Mouse (Mus musculus) forebrain, embryonic 10.5 days (tissue): ENCODE results near the gene Uxs1. TPM values are rescaled to one million over a fixed set of nuclear protein-coding genes. Genes with fewer than 3 reads are reported as not detected.

Experiments
- DNase-seq: peaks from one replicate; pipeline ENCODE4 v3.0.0-alpha.2; 2017; ENCODE audit warnings: low spot score; ENCODE audit errors: extremely low spot score
- H3K27ac ChIP-seq: fragments of 300-500 bp; sonication (generic); 2 replicates; pipeline ENCODE4 v1.5.1; 2016; ENCODE audit warnings: mild to moderate bottlenecking
- H3K27me3 ChIP-seq: fragments of 300-500 bp; sonication (generic); 2 replicates; pipeline ENCODE4 v1.6.1; 2016; ENCODE audit warnings: mild to moderate bottlenecking; ENCODE audit not compliant: poor library complexity, severe bottlenecking
- H3K36me3 ChIP-seq: fragments of 300-500 bp; sonication (generic); replicated peaks from 2 replicates; pipeline ENCODE4 v1.6.1; 2016; ENCODE audit warnings: mild to moderate bottlenecking, moderate library complexity
- H3K4me1 ChIP-seq: fragments of 300-500 bp; sonication (generic); 2 replicates; pipeline ENCODE4 v1.6.1; 2016
- H3K4me3 ChIP-seq: fragments of 300-500 bp; sonication (generic); 2 replicates; pipeline ENCODE4 v1.5.1; 2016; ENCODE audit warnings: mild to moderate bottlenecking, moderate library complexity
- H3K9me3 ChIP-seq: fragments of 300-500 bp; sonication (generic); 2 replicates; pipeline ENCODE4 v1.6.1; 2016; ENCODE audit warnings: mild to moderate bottlenecking, moderate library complexity
- WGBS: fragments of 180-500 bp; shearing (Covaris S2); methylation state at CpG from one replicate; pipeline ENCODE4 v1.1.7; 2016; 5-methylcytosine and 5-hydroxymethylcytosine counted together
- polyA plus RNA-seq: library from polyadenylated mRNA; unstranded; fragments of >200 nt; fragmentation: Nextera tagmentation; extraction: Ambion mirVana; gene quantifications from 2 replicates; pipeline ENCODE4 v1.2.1, GENCODE M21; 2016

Gene Uxs1
- polyA plus RNA-seq, 1 experiment from 2014 or later: 21.7 TPM

GRCm38 (mm10) chr1:43823406-43823805, 4.2 kb downstream of the Uxs1 start:
- no peak for DNase-seq
- Histone ChIP-seq H3K4me3 (no peak overlapping the region), H3K4me1 (peaks cover 29% of the 10 kb centered on the region), H3K36me3 (peaks cover 8% of the 10 kb centered on the region), H3K27me3 (no peaks in the 10 kb centered on the region), H3K27ac (no peak overlapping the region), H3K9me3 (no peaks in the 10 kb centered on the region)
- 89% methylated on average over 1 of the region's 1 CpGs for WGBS

- 85% methylated on average over 5 of the region's 5 CpGs for WGBS
- Histone ChIP-seq H3K27ac (no peak overlapping the region), H3K9me3 (no peaks in the 10 kb centered on the region), H3K4me3 (no peak overlapping the region), H3K27me3 (no peaks in the 10 kb centered on the region), H3K4me1 (peaks cover 26% of the 10 kb centered on the region), H3K36me3 (peaks cover 8% of the 10 kb centered on the region)
- no peak for DNase-seq
Observed at GRCm38 (mm10) chr1:43822586-43822985, 5.0 kb downstream of the Uxs1 start.

DNA sequence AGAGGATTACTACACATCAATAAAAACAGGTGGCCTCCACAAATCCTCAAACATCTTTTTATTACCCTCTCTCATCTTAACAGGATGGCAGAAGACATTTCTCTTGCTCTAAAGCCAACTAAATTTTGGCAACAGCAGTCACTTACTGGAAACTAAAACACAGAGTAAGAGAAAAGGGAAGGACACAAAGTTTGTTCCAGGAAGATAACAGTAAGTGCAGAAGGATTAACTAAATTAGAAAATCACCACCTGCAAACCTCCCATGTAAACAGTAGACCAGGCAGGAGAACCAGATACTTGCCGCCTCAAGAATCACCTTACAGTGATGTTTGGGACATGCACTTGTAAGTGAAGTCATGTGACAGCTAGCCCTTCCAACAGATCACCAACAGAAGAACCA, 5.8 kb downstream of the Uxs1 start:
- Histone ChIP-seq H3K27me3 (no peaks in the 10 kb centered on the region), H3K9me3 (no peaks in the 10 kb centered on the region), H3K27ac (no peak overlapping the region), H3K4me1 (peaks cover 25% of the 10 kb centered on the region), H3K36me3 (peaks cover 8% of the 10 kb centered on the region), H3K4me3 (no peak overlapping the region)
- DNase-seq: no peak
- 90% methylated on average over 1 of the region's 1 CpGs for WGBS

- Histone ChIP-seq H3K27me3 (no peaks in the 10 kb centered on the region), H3K4me1 (peaks cover 12% of the 10 kb centered on the region), H3K36me3 (peaks cover 8% of the 10 kb centered on the region), H3K9me3 (no peaks in the 10 kb centered on the region), H3K4me3 (no peak overlapping the region), H3K27ac (no peak overlapping the region)
- no peak for DNase-seq
- WGBS: 70% methylated on average over 1 of the region's 1 CpGs
Observed at GRCm38 (mm10) chr1:43820571-43820970, 7.0 kb downstream of the Uxs1 start.

DNA sequence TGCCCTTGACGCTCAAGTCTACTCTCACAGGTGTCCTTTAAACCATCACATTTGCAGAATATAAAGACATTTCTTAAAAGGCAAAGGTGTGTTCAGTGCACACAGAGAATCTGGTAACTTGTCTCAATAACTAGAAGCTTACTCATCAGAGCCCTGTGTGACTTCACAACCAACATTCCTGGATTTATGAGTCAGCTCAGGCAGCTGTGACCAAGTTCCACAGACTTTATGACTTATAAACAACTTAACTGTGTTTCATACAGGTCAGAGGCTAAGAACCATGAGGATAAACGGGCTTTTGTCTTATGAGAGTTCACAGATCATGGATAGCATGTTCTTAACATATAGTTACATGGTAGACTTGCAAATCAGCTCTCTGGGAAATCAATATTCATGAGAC, 8.5 kb downstream of the Uxs1 start:
- H3K27me3 ChIP-seq: no peaks in the 10 kb centered on the region
- 91% methylated on average over 2 of the region's 2 CpGs for WGBS
- peaks cover 5% of the 10 kb centered on the region for H3K36me3 ChIP-seq
- H3K9me3 ChIP-seq: no peaks in the 10 kb centered on the region
- no peak overlapping the region for H3K4me3 ChIP-seq
- DNase-seq: no peak
- no peak overlapping the region for H3K27ac ChIP-seq
- H3K4me1 ChIP-seq: peaks cover 7% of the 10 kb centered on the region; the same call in 1 of the 2 replicates

GRCm38 (mm10) chr1:43818356-43818755, 9.2 kb downstream of the Uxs1 start:
- no peak overlapping the region for H3K4me3 ChIP-seq
- peaks cover 7% of the 10 kb centered on the region; the same call in 1 of the 2 replicates for H3K4me1 ChIP-seq
- 90% methylated on average over 4 of the region's 4 CpGs for WGBS
- H3K27ac ChIP-seq: no peak overlapping the region
- no peaks in the 10 kb centered on the region for H3K27me3 ChIP-seq
- no peaks in the 10 kb centered on the region for H3K9me3 ChIP-seq
- H3K36me3 ChIP-seq: peaks cover 5% of the 10 kb centered on the region
- DNase-seq: no peak

- WGBS: 98% methylated on average over 1 of the region's 1 CpGs
- no peak overlapping the region for H3K4me3 ChIP-seq
Observed at GRCm38 (mm10) chr1:43811764-43812163, 15.8 kb downstream of the Uxs1 start.

DNA sequence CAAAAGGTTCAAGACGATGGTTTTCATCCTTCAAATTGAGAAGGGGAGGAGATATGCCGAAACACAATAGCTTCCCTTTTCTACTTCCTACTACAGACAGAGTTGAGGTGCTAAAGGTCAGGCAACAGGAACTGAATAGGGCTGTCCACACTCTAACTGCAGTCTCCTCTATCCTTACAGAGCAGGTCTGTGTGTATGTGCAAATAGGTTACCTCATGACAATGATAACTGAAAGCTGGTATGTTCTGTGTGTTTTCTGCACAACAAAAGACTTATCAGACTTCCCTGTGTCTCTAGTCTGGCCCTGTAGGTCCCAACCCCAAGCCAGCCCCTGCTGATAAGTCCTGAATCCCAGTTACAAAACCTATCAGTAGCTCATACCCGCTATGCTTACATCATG, 16.5 kb downstream of the Uxs1 start:
- peaks cover 5% of the 10 kb centered on the region; the same call in 1 of the 2 replicates for H3K9me3 ChIP-seq
- DNase-seq: no peak
- H3K4me1 ChIP-seq: no peaks in the 10 kb centered on the region
- H3K27me3 ChIP-seq: no peaks in the 10 kb centered on the region
- WGBS: 89% methylated on average over 3 of the region's 3 CpGs
- H3K27ac ChIP-seq: no peak overlapping the region
- H3K36me3 ChIP-seq: peaks cover 26% of the 10 kb centered on the region
- H3K4me3 ChIP-seq: no peak overlapping the region

More at GRCm38 (mm10) chr1:43811764-43812163, 15.8 kb downstream of the Uxs1 start:
- no peak for DNase-seq
- no peak overlapping the region for H3K27ac ChIP-seq
- no peaks in the 10 kb centered on the region for H3K4me1 ChIP-seq
- peaks cover 5% of the 10 kb centered on the region; the same call in 1 of the 2 replicates for H3K9me3 ChIP-seq
- peaks cover 26% of the 10 kb centered on the region for H3K36me3 ChIP-seq
- H3K27me3 ChIP-seq: no peaks in the 10 kb centered on the region

- DNase-seq: no peak
- Histone ChIP-seq H3K4me1 (no peaks in the 10 kb centered on the region), H3K36me3 (peaks cover 26% of the 10 kb centered on the region), H3K27me3 (no peaks in the 10 kb centered on the region), H3K9me3 (peaks cover 5% of the 10 kb centered on the region; the same call in 1 of the 2 replicates), H3K27ac (no peak overlapping the region), H3K4me3 (no peak overlapping the region)
- 90% methylated on average over 2 of the region's 2 CpGs for WGBS
Observed at GRCm38 (mm10) chr1:43809351-43809750, 18.2 kb downstream of the Uxs1 start.

DNA sequence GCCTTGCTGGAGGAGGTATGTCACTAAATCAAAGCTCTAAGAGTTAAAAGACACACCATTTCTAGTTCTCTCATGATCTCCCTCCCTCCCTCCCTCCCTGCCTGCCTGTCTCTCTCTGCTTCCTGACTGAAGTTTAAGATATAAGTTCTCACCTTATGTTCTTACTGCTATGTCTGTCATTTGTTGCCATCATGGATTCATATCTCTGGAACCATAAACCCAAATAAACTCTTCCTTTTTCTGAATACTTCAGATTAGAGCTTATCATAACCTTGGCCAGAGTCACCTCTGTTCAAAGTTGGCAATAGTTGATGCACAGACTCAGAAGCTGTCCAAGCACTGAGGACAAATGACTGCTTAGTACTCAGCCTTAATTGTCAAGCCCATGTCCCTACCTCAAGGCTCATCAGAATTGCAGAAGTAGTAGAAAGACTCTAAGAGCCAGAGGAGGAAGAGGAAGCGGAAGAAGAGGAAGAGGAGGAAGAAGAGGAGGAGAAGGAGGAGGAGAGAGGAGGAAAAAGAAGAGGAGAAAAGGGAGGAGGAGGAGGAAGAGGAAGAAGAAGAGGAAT, 23.6 kb downstream of the Uxs1 start:
- no peak overlapping the region for H3K4me3 ChIP-seq
- DNase-seq: no peak
- H3K4me1 ChIP-seq: no peaks in the 10 kb centered on the region
- no peaks in the 10 kb centered on the region for H3K9me3 ChIP-seq
- no peak overlapping the region for H3K27ac ChIP-seq
- H3K27me3 ChIP-seq: no peaks in the 10 kb centered on the region
- peaks cover 37% of the 10 kb centered on the region for H3K36me3 ChIP-seq
- 89% methylated on average over 1 of the region's 1 CpGs for WGBS

GRCm38 (mm10) chr1:43798048-43798447, 29.6 kb downstream of the Uxs1 start:
- no peak for DNase-seq
- Histone ChIP-seq H3K4me1 (no peaks in the 10 kb centered on the region), H3K36me3 (peaks cover 38% of the 10 kb centered on the region), H3K9me3 (no peaks in the 10 kb centered on the region), H3K27ac (no peak overlapping the region), H3K27me3 (no peaks in the 10 kb centered on the region), H3K4me3 (no peak overlapping the region)
- WGBS: 91% methylated on average over 3 of the region's 3 CpGs

DNA sequence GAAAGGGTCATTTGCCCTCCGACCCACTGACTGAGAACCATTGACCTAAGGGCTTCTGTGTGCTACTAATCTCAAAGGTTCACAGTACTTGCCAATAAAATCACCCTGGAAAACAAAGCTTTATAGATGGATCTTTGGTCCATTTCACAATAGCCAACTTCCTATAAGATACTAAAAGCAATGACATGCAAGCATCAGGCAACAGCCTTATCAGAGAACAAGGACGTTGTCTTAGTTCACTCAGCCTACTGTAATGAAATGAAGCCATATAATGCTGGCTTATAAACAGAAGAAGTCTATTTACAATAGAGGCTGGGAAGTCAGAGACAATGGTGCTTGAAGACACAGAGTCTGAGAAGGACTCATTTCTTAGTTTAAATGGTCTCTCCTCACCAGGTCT, 37.8 kb downstream of the Uxs1 start:
- H3K36me3 ChIP-seq: peaks cover 25% of the 10 kb centered on the region
- no peaks in the 10 kb centered on the region for H3K9me3 ChIP-seq
- no peaks in the 10 kb centered on the region for H3K4me1 ChIP-seq
- H3K27ac ChIP-seq: no peak overlapping the region
- no peak for DNase-seq
- WGBS: 95% methylated on average over 2 of the region's 2 CpGs
- H3K4me3 ChIP-seq: no peak overlapping the region
- no peaks in the 10 kb centered on the region for H3K27me3 ChIP-seq

DNA sequence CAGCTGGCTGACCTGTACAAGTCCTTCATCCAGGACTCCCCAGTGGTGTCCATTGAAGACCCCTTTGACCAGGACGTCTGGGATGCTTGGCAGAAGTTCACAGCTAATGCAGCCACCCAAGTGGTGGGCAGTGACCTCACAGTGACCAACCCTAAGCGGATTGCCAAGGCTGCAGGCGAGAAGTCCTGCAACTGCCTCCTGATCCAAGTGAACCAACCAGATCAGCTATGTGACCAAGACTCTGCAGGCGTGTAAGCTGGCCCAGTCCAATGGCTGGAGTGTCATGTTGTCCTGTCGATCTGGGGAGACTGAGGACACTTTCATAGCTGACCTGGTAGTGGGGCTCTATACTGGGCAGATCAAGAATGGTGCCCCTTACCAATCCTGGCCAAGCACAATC, 40.9 kb downstream of the Uxs1 start:
- no peak overlapping the region for H3K4me3 ChIP-seq
- DNase-seq: no peak
- no peak overlapping the region for H3K27ac ChIP-seq
- WGBS: 92% methylated on average over 5 of the region's 5 CpGs
- H3K27me3 ChIP-seq: no peaks in the 10 kb centered on the region
- no peaks in the 10 kb centered on the region for H3K9me3 ChIP-seq
- peaks cover 23% of the 10 kb centered on the region for H3K36me3 ChIP-seq
- no peaks in the 10 kb centered on the region for H3K4me1 ChIP-seq

GRCm38 (mm10) chr1:43785316-43785715, 42.3 kb downstream of the Uxs1 start:
- no peak overlapping the region for H3K4me3 ChIP-seq
- H3K27ac ChIP-seq: no peak overlapping the region
- H3K27me3 ChIP-seq: no peaks in the 10 kb centered on the region
- no peaks in the 10 kb centered on the region for H3K4me1 ChIP-seq
- DNase-seq: no peak
- peaks cover 28% of the 10 kb centered on the region for H3K36me3 ChIP-seq
- 95% methylated on average over 5 of the region's 5 CpGs for WGBS
- no peaks in the 10 kb centered on the region for H3K9me3 ChIP-seq
